Mouse (Mus musculus): ENCODE results near the gene Spdye4a. TPM values are rescaled to one million over a fixed set of nuclear protein-coding genes. Genes with fewer than 3 reads are reported as not detected.

Gene Spdye4a
- total RNA-seq (2021) (not detected), polyA plus RNA-seq (2012; rRNA removed) (0.14 TPM in 1 of 2 replicates, not detected in the other)
- long read RNA-seq, partial matches to known transcripts: 0 of 1 reads
- long read RNA-seq, other reads (novel, unspliced or antisense): 1 of 1 reads

DNA sequence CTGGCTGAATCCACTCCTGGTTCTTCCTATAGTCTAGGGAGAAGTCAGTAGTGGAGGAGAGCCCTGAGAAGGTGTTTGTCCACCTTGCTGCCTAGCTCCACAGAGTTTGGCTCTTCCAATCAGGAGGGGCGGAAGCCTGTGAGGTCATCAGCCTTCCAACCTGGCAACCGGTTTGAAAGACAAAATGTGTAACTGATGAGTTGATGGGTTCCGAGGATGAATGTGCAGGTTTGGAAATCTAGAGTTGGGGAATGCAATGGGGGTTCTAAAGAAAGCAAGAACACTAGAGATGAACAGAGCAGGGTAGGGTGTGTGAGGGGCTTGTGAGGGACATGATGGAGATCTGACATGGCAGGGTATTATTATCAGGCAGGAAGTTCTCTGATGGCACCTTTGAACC is at the start of gene Spdye4a:
Gene Spdye4a (minus strand): TSS at position 101 of the 400 bp plus-strand sequence.
- Histone ChIP-seq H3K4me3 (no peak within 1 kb of the TSS), H3K9ac (ENCODE audit: low read depth, low read length) (no peak within 1 kb of the TSS), H3K27ac (no peak within 1 kb of the TSS), H3K27me3 (ENCODE audit: control insufficient read depth, insufficient read depth, low read length) (no peaks in the 10 kb centered on the region), H3K4me1 (ENCODE audit: control insufficient read depth, insufficient read depth, low read length) (no peaks in the 10 kb centered on the region), H3K79me2 (replicated peaks; ENCODE audit: control insufficient read depth, insufficient read depth, low read length) (no peaks in the 10 kb centered on the region), H3K36me3 (ENCODE audit: control insufficient read depth, insufficient read depth, low read length) (no peaks in the 10 kb centered on the region)
- WGBS: 80% methylated on average over 3 of the region's 3 CpGs
- no peak for DNase-seq
- no peak for TF ChIP-seq POLR2A (IDR thresholded peaks at IDR 0.05; ENCODE audit: insufficient read depth, low read depth, low read length)
- TF ChIP-seq EP300 (IDR thresholded peaks at IDR 0.05; ENCODE audit: insufficient read depth, low read depth, low read length): no peak
- no peak for TF ChIP-seq CTCF (IDR thresholded peaks at IDR 0.05)
- intact Hi-C loops (cut with DNase I): no loop called here

DNA sequence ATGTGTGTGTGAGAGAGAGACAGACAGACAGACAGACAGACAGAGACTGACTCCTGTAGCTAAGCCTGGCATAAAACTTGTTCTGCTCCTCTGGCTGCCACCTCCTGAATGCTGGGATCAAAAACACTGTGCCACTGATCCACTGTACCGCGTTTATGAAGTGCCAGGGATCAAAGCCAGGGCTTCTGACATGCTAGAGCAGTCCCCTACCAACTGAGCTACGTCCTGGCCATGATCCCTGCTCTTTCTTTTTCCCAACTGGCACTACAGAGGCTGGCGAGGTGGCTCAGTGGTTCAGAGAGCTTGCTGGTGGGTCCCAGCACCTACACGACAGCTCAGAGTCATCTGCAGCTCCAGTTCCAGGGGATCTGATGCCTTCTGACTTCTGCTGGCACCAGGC is 49.1 kb upstream of the Spdye4a start:
- WGBS: 48% methylated on average over 5 of the region's 5 CpGs
- Histone ChIP-seq H3K27me3 (ENCODE audit: control insufficient read depth, insufficient read depth, low read length) (no peaks in the 10 kb centered on the region), H3K79me2 (replicated peaks; ENCODE audit: control insufficient read depth, insufficient read depth, low read length) (no peaks in the 10 kb centered on the region)

GRCm38 (mm10) chr5:143272540-143273330 is 46.0 kb upstream of the Spdye4a start:
- no peak for TF ChIP-seq EP300 (IDR thresholded peaks at IDR 0.05; ENCODE audit: insufficient read depth, low read depth, low read length)
- TF ChIP-seq CTCF (IDR thresholded peaks at IDR 0.05): no peak
- TF ChIP-seq POLR2A (IDR thresholded peaks at IDR 0.05; ENCODE audit: insufficient read depth, low read depth, low read length): no peak
- no peak overlapping the region for H3K9ac ChIP-seq (ENCODE audit: low read depth, low read length)
- H3K36me3 ChIP-seq (ENCODE audit: control insufficient read depth, insufficient read depth, low read length): no peaks in the 10 kb centered on the region
- no peaks in the 10 kb centered on the region for H3K27me3 ChIP-seq (ENCODE audit: control insufficient read depth, insufficient read depth, low read length)
- H3K27ac ChIP-seq: no peak overlapping the region
- no peaks in the 10 kb centered on the region for H3K79me2 ChIP-seq (replicated peaks; ENCODE audit: control insufficient read depth, insufficient read depth, low read length)
- WGBS: 89% methylated on average over 16 of the region's 16 CpGs
- intact Hi-C loops (cut with DNase I): loop anchor here (5.0 kb wide), 1 partner anchor 35 kb away; no protein-coding TSS in a partner anchor
- no peak overlapping the region for H3K4me3 ChIP-seq
- DNase-seq: no peak
- peaks cover 4% of the 10 kb centered on the region for H3K4me1 ChIP-seq (ENCODE audit: control insufficient read depth, insufficient read depth, low read length)

More for the DNA sequence above, 49.1 kb upstream of the Spdye4a start:
- peaks cover 2% of the 10 kb centered on the region for H3K4me1 ChIP-seq (ENCODE audit: control insufficient read depth, insufficient read depth, low read length)
- intact Hi-C loops (cut with DNase I): no loop called here
- DNase-seq: no peak
- H3K4me3 ChIP-seq: no peak overlapping the region
- H3K36me3 ChIP-seq (ENCODE audit: control insufficient read depth, insufficient read depth, low read length): no peaks in the 10 kb centered on the region
- H3K27ac ChIP-seq: no peak overlapping the region
- TF ChIP-seq POLR2A (IDR thresholded peaks at IDR 0.05; ENCODE audit: insufficient read depth, low read depth, low read length): no peak
- TF ChIP-seq EP300 (IDR thresholded peaks at IDR 0.05; ENCODE audit: insufficient read depth, low read depth, low read length): no peak
- TF ChIP-seq CTCF (IDR thresholded peaks at IDR 0.05): no peak
- H3K9ac ChIP-seq (ENCODE audit: low read depth, low read length): no peak overlapping the region

DNA sequence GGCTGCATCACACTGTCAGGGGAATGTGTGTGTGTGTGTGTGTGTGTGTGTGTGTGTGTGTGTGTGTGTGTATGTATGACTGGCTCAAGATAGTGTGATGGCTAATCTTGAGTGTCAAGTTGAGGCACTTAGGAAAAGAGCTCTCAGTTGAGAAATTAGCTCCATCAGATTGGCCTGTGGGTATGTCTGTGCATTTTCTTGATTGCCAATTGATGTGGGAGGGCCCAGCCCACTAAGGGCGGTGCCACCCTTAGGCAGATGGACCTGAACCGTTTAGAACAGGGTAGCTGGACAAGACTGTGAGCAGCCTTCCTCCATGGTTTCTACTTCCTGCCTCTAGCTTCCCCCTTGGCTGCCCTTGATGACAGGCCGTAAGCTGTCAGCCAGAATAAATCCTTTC is 45.4 kb upstream of the Spdye4a start:
- Histone ChIP-seq H3K36me3 (ENCODE audit: control insufficient read depth, insufficient read depth, low read length) (no peaks in the 10 kb centered on the region), H3K27me3 (ENCODE audit: control insufficient read depth, insufficient read depth, low read length) (no peaks in the 10 kb centered on the region), H3K27ac (no peak overlapping the region), H3K9ac (ENCODE audit: low read depth, low read length) (no peak overlapping the region), H3K4me3 (no peak overlapping the region), H3K79me2 (replicated peaks; ENCODE audit: control insufficient read depth, insufficient read depth, low read length) (no peaks in the 10 kb centered on the region), H3K4me1 (ENCODE audit: control insufficient read depth, insufficient read depth, low read length) (peaks cover 4% of the 10 kb centered on the region)
- TF ChIP-seq CTCF (IDR thresholded peaks at IDR 0.05) (no peak), EP300 (IDR thresholded peaks at IDR 0.05; ENCODE audit: insufficient read depth, low read depth, low read length) (no peak), POLR2A (IDR thresholded peaks at IDR 0.05; ENCODE audit: insufficient read depth, low read depth, low read length) (no peak)
- 58% methylated on average over 3 of the region's 3 CpGs for WGBS
- DNase-seq: no peak
- intact Hi-C loops (cut with DNase I): loop anchor here (5.0 kb wide), 1 partner anchor 35 kb away; no protein-coding TSS in a partner anchor

DNA sequence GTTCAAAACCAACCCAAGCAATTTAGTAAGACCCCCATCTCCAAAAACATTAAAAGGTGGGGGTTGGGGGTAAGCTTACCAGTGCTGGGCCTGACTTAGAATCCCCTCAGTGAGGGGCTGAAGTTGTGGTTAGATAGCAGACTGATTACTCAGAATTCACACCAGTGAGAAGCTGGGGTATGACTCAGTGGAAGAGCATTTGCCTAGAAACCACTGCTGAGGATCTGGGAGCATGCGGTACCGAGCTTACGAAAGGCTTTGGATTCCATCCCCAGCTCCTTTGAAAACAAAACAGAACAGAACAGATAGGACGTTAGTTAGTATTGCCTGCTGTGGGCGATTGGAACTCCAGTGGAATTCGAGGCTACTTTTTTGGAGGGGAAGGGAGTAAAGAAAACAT is 45.0 kb upstream of the Spdye4a start:
- TF ChIP-seq EP300 (IDR thresholded peaks at IDR 0.05; ENCODE audit: insufficient read depth, low read depth, low read length) (no peak), POLR2A (IDR thresholded peaks at IDR 0.05; ENCODE audit: insufficient read depth, low read depth, low read length) (no peak), CTCF (IDR thresholded peaks at IDR 0.05) (no peak)
- H3K4me3 ChIP-seq: no peak overlapping the region
- H3K4me1 ChIP-seq (ENCODE audit: control insufficient read depth, insufficient read depth, low read length): peaks cover 4% of the 10 kb centered on the region
- H3K27me3 ChIP-seq (ENCODE audit: control insufficient read depth, insufficient read depth, low read length): no peaks in the 10 kb centered on the region
- H3K27ac ChIP-seq: no peak overlapping the region
- DNase-seq: no peak
- 63% methylated on average over 6 of the region's 6 CpGs for whole genome bisulfite sequencing
- no peak overlapping the region for H3K9ac ChIP-seq (ENCODE audit: low read depth, low read length)
- no peaks in the 10 kb centered on the region for H3K79me2 ChIP-seq (replicated peaks; ENCODE audit: control insufficient read depth, insufficient read depth, low read length)
- no peaks in the 10 kb centered on the region for H3K36me3 ChIP-seq (ENCODE audit: control insufficient read depth, insufficient read depth, low read length)
- intact Hi-C loops (cut with DNase I): loop anchor here (5.0 kb wide), 1 partner anchor 36 kb away; no protein-coding TSS in a partner anchor

DNA sequence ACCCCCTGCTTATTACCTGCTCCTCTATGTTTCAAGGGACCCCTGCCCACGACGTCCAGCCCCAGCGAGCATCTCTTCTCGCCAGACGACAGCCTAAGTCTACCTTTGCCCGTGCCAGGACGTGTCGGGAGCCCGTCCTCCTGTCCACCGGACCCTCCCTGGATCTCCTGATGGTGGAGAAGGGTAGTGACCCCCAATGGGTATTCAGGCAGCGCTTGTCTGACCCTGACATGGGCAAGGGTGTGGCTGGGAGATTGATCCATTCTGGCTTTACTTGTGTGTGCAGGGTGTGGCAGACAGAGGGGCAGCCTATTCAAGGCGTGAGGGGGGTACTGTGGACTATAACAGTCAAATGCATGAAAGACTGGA is 43.4 kb upstream of the Spdye4a start:
- DNase-seq: no peak
- H3K4me3 ChIP-seq: peak overlapping the region; percentile 62
- H3K27ac ChIP-seq: peak overlapping the region; percentile 64
- 6% methylated on average over 12 of the region's 12 CpGs for WGBS
- peaks cover 4% of the 10 kb centered on the region for H3K4me1 ChIP-seq (ENCODE audit: control insufficient read depth, insufficient read depth, low read length)
- H3K27me3 ChIP-seq (ENCODE audit: control insufficient read depth, insufficient read depth, low read length): no peaks in the 10 kb centered on the region
- H3K36me3 ChIP-seq (ENCODE audit: control insufficient read depth, insufficient read depth, low read length): no peaks in the 10 kb centered on the region
- TF ChIP-seq EP300 (IDR thresholded peaks at IDR 0.05; ENCODE audit: insufficient read depth, low read depth, low read length): no peak
- H3K79me2 ChIP-seq (replicated peaks; ENCODE audit: control insufficient read depth, insufficient read depth, low read length): no peaks in the 10 kb centered on the region
- H3K9ac ChIP-seq (ENCODE audit: low read depth, low read length): peak overlapping the region; percentile 80
- intact Hi-C loops (cut with DNase I): loop anchor here (5.0 kb wide), 1 partner anchor 37 kb away; no protein-coding TSS in a partner anchor

Measured in heart, adult 2 months (tissue).